In the genomic region with DNA sequence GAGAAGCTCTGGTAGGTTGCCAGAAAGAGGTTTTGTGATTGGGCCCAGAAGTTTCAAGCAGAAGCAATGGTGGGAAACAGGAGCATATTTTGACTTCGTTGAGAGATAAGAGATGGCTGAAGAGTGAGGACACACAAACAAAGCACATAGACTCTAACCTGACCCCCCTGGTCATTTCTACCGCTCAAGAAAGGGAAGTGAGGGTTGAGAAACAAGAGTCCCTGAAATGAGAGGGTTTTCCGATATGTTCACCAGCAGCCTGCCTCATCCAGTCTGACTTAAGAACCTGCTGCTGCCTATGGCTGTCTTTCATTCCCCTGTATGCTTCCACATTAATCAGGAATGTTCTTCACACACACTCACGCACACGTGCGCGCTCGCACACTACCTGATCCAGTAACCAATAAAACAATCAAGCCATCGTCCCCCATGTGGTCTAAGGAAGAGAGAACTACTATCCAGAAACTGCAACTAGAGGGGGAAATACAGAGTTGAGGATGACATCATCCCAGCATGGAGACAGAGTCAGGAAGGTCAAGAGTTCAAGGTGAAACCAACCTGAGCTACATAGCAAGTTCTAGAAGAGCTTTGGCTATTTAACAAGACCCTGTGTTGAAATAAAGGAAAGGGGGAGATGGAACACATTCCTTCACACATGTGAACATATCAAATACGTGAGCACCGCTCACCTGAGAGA, we compare ENCODE assay signal across 20 mouse cellular contexts.
"Had no signal": no experiment of that assay in that cellular context is flagged by ENCODE, and none has a peak within 500 bp of the region (broad histone marks: within the 10 kb centered on the region; RNA-seq: fewer than 3 reads in every experiment).

No protein-coding gene starts in this region.

- H3K9me3 ChIP-seq: kidney, embryonic 15.5 days; limb, embryonic 12.5 days; limb, embryonic 15.5 days; neural tube, embryonic 12.5 days; neural tube, embryonic 15.5 days; stomach, embryonic 15.5 days had no signal

- H3K27me3 ChIP-seq: kidney, embryonic 15.5 days; limb, embryonic 12.5 days; limb, embryonic 15.5 days; stomach, embryonic 15.5 days had no signal

- H3K4me3 ChIP-seq: kidney, embryonic 15.5 days; limb, embryonic 12.5 days; limb, embryonic 15.5 days; neural tube, embryonic 12.5 days; neural tube, embryonic 15.5 days; stomach, embryonic 15.5 days had no signal

- H3K36me3 ChIP-seq: kidney, embryonic 15.5 days; limb, embryonic 12.5 days; limb, embryonic 15.5 days; neural tube, embryonic 12.5 days; neural tube, embryonic 15.5 days; stomach, embryonic 15.5 days had no signal

- ATAC-seq: intestine, postnatal 0 days; liver, postnatal 0 days; lung, postnatal 0 days had no signal

- DNase-seq: kidney, adult 8-10 months; kidney, postnatal 10 days; kidney, postnatal 36 days; liver, postnatal 0 days; lung, embryonic 14.5 days; midbrain, embryonic 14.5 days; right cerebral cortex, adult 18-20 months; right cerebral cortex, postnatal 14 days; spleen, adult 18-20 months; thymus, postnatal 25 days had no signal

- H3K9ac ChIP-seq: kidney, embryonic 15.5 days; limb, embryonic 12.5 days; limb, embryonic 15.5 days; liver, embryonic 14.5 days; liver, postnatal 0 days; lung, embryonic 14.5 days; neural tube, embryonic 12.5 days; neural tube, embryonic 15.5 days; stomach, embryonic 15.5 days had no signal

- H3K27ac ChIP-seq: kidney, embryonic 15.5 days; liver, embryonic 14.5 days; macrophage; neural tube, embryonic 12.5 days; neural tube, embryonic 15.5 days had no signal
